Mouse (Mus musculus): ENCODE results near the gene Auts2. TPM values are rescaled to one million over a fixed set of nuclear protein-coding genes. Genes with fewer than 3 reads are reported as not detected.

The Auts2 gene
- total RNA-seq, 2 experiments from 2014 or later: 3.3 TPM; not detected in 1

- no peak for ATAC-seq (replicated peaks; ENCODE audit: low FRiP score, low TSS enrichment, poor library complexity, severe bottlenecking)
Measured at GRCm38 (mm10) chr5:131515707-131516407, 1027.3 kb downstream of the Auts2 start.

- ATAC-seq (replicated peaks; ENCODE audit: low FRiP score, low TSS enrichment, poor library complexity, severe bottlenecking): no peak
Measured at GRCm38 (mm10) chr5:131513753-131514152, 1029.4 kb downstream of the Auts2 start.

- no peak for ATAC-seq (replicated peaks; ENCODE audit: low FRiP score, low TSS enrichment, poor library complexity, severe bottlenecking)
Measured at GRCm38 (mm10) chr5:131512617-131513016, 1030.5 kb downstream of the Auts2 start.

- ATAC-seq (replicated peaks; ENCODE audit: low FRiP score, low TSS enrichment, poor library complexity, severe bottlenecking): no peak
Measured at GRCm38 (mm10) chr5:131510659-131511058, 1032.5 kb downstream of the Auts2 start.

DNA sequence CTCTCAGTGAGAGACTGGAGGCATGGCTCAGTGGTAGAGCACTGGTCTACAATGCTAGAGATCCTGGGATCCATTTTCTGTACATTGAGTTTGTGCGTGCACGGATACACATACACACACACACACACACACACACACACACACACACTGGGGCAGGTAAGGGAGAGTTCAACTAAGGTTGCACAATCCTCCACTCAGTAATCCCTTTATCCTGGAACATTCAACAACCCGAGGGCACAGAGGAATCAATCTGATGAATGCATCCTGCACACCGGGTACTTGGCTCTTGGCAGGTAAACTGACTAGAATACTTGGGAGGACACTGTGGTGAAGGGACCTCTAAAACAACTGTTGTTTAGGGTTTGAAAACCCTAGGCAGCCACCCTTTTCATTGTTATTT is 1033.8 kb downstream of the Auts2 start:
- no peak for ATAC-seq (replicated peaks; ENCODE audit: low FRiP score, low TSS enrichment, poor library complexity, severe bottlenecking)

DNA sequence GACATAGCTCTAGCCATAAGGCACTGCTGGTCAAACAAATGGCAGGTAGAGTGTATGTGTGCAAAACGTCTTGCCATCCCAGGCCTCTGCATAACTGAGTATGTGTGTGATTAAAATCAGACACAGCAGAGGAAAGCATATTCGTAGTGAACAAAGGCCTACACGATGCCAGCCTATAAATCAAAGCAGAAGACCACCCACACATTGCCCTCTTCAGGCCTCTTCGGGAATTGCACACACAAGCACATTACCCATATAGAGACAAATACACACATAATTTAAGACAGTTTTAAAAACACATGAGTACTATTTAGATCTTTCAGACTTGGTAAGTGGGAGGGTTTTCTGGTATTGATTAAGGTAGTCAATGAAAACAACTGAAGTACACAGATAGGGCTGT is 1044.3 kb downstream of the Auts2 start:
- no peak for ATAC-seq (replicated peaks; ENCODE audit: low FRiP score, low TSS enrichment, poor library complexity, severe bottlenecking)

DNA sequence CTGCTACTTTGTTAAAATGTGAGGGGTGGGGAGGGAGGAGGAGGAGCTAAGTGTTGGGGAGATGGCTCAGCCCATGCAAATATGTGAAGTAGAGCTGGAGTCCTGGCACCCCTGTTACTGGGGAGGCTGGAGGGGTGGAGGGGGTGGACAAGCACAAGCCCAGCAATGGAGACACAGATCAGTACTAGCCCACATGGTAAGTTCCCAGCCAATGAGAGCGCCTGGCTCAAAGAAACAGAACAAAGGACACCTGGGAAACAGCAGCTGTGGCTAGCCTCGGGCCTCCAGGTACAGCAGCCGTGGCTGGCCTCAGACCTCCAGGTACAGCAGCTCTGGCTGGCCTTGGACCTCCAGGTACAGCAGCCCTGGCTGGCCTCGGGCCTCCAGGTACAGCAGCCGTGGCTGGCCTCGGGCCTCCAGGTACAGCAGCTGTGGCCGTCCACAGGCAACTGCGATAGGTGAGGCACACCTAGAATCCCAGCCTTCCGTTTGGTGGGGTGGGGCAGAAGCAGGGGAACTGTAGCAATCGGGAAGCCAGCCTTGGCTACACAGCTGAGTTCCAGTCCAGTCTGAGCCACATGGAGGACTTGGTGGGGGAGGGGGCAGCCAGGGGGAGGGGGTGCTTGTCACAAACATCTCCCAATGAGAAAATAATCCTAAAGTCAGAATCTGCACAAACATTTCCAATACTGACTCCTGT is 1046.5 kb downstream of the Auts2 start:
- ATAC-seq (replicated peaks; ENCODE audit: low FRiP score, low TSS enrichment, poor library complexity, severe bottlenecking): no peak

DNA sequence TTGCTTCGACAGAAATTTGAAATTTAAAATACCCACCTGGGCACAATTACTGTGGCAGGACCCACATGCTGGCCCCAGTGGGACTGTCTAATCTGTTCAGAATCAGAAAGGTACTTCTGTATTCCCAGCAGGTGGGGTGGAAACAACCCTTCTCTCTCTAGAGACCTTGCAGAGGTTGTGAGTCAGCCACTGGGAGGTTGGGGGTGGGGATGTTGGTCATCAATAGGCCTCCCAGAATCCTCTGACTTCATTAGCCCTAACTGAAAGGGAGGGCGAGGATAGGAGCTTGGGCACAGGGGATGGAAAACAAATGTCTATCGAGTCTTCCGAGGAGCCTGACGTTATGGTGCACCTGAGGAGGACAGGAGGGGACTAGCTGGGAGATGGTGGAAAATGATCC is 1048.6 kb downstream of the Auts2 start:
- ATAC-seq (replicated peaks; ENCODE audit: low FRiP score, low TSS enrichment, poor library complexity, severe bottlenecking): no peak

DNA sequence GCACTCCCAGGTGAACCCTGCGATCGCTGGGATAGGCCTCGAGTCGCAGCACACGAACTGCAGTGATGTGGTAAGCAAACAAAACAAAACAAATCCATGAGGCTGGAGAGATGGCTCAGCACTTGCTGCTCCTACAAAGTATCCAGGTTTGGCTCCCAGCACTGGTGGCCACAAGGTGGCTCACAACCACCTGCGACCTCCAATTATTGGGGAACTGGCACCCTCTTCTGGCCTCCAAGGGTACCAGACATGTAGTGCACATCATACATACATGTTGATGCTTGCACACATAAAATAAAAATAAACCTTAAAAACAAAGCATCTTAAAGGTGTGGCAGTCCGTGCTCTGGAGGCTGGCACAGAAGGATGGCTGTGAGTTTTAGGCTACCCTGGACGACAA is 1050.6 kb downstream of the Auts2 start:
- no peak for ATAC-seq (replicated peaks; ENCODE audit: low FRiP score, low TSS enrichment, poor library complexity, severe bottlenecking)

- no peak for ATAC-seq (replicated peaks; ENCODE audit: low FRiP score, low TSS enrichment, poor library complexity, severe bottlenecking)
Measured at GRCm38 (mm10) chr5:131491843-131492242, 1051.3 kb downstream of the Auts2 start.

DNA sequence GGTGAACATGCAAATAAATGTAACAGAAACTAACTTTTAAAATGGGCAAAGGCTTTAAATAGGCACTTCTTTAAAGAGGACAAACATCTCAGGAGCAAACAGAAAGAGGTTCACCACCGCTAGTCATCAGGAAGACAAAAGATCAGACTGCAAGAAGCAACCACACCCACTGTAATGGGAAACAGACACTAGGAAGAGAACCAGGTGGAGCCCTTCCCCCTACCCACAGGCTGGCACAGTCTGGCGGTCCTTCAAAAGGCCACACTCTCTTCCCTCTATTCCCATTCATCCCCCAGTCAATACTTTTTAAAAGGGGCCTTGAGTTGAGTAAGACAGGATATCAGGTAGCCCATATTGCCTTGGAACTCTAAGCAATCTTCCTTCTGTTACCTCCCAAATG is 1052.3 kb downstream of the Auts2 start:
- no peak for ATAC-seq (replicated peaks; ENCODE audit: low FRiP score, low TSS enrichment, poor library complexity, severe bottlenecking)

- no peak for ATAC-seq (replicated peaks; ENCODE audit: low FRiP score, low TSS enrichment, poor library complexity, severe bottlenecking)
Measured at GRCm38 (mm10) chr5:131489846-131490245, 1053.3 kb downstream of the Auts2 start.

DNA sequence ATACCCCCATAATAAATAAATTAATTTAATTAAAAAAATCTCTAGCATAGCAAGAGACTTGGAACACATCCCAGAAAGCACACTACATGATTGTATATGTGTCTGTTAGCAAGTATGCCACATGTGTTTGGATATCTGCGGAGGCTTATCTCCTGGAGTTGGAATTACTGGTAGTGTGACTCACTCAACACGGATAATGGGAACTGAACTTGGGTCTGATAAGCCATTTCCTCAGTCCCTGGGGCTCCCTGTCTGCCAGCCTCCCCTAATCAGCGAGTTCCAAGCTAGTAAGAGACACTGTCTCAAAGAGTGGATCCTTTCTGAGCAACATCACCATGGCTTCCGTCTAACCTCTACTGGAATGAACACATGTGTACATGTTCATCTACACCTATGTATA is 1056.6 kb downstream of the Auts2 start:
- ATAC-seq (replicated peaks; ENCODE audit: low FRiP score, low TSS enrichment, poor library complexity, severe bottlenecking): no peak

DNA sequence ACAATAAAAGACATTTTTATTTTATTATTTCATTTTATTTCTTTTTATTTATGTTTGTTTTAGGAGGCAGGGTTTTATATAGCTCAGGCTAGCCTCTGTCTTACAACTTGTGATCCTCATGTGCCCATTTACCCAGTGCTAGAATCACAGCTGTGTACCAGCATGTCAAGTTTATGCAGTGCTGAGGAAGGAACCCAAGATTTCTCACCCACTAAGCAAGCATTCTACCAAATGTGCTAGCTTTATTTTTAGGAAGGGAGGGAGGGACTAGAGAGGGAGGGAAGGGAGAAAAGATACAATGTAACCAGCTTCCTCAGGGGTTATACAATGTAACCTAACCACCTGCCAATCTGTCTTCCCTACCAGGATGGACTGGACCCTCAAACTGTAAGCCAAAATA is 1067.9 kb downstream of the Auts2 start:
- no peak for ATAC-seq (replicated peaks; ENCODE audit: low FRiP score, low TSS enrichment, poor library complexity, severe bottlenecking)

- no peak for ATAC-seq (replicated peaks; ENCODE audit: low FRiP score, low TSS enrichment, poor library complexity, severe bottlenecking)
Measured at GRCm38 (mm10) chr5:131468609-131469008, 1074.5 kb downstream of the Auts2 start.

GRCm38 (mm10) chr5:131466131-131466530 is 1077.0 kb downstream of the Auts2 start:
- ATAC-seq (replicated peaks; ENCODE audit: low FRiP score, low TSS enrichment, poor library complexity, severe bottlenecking): no peak

DNA sequence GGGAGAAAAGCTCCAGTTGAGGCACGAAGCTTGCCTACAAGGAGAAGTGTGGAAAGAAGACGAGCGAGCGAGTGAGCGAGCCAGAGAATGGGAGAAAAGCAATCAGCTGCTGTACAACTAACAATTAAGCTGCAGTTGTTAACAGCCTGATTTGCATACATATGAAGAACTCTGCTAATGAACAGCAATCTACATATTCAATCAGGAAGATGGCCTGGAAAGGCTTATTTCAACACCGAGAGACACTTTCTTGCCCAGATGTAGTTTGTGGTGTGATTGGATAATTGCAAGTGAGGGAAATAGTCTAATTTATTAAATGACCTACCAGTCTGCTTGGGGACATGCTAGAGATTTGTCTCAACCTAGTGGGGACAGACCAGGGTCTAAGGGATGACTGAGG is 1079.7 kb downstream of the Auts2 start:
- ATAC-seq (replicated peaks; ENCODE audit: low FRiP score, low TSS enrichment, poor library complexity, severe bottlenecking): no peak

- ATAC-seq (replicated peaks; ENCODE audit: low FRiP score, low TSS enrichment, poor library complexity, severe bottlenecking): no peak
Measured at GRCm38 (mm10) chr5:131459951-131460350, 1083.2 kb downstream of the Auts2 start.

- no peak for ATAC-seq (replicated peaks; ENCODE audit: low FRiP score, low TSS enrichment, poor library complexity, severe bottlenecking)
Measured at GRCm38 (mm10) chr5:131459549-131459948, 1083.6 kb downstream of the Auts2 start.

DNA sequence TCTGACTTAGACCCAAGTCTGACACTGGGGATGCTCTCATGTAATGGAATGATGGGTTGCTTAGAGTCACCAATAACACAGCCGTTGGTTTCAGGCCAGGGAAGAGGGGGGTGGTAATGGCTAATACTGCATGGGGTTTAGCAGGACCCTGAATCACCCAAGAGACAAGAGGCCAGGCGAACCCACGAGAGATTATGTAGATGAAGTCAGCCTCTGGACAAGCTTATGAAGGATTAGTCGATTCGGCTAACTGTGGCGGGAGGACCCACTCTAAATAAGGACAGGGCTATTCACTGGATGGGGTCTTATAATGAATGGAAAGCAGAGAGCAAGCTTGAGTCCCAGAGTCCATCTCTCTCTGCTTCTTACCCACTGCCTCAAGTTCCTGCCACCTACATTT is 1084.4 kb downstream of the Auts2 start:
- ATAC-seq (replicated peaks; ENCODE audit: low FRiP score, low TSS enrichment, poor library complexity, severe bottlenecking): no peak

DNA sequence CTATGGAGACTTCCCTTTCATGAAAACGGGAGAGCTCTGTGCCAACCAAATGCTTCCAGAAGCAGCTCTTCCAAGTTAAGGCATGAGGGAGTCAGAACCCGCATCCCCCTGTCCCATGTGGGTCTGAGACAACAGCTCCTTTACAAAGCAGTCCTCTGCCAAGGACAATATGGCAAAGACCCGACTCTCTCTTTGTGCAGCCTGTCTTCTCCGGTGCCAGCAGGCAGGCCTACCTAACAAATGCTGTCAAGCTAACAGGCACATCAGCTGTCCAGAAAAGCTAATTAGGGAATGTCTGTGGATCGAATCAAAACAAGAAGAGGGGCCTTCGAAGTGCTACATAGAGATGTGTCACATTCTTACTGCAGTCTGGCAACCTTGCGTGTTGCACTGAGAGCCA is 1085.1 kb downstream of the Auts2 start:
- no peak for ATAC-seq (replicated peaks; ENCODE audit: low FRiP score, low TSS enrichment, poor library complexity, severe bottlenecking)

All from megakaryocyte-erythroid progenitor cell, adult 5-6 weeks (primary cell).